Mouse (Mus musculus) ES-E14 (cell line): Measurements from ENCODE around the gene AC161166.1.

Experiments used
- CHD2 ChIP-seq: IDR thresholded peaks from 2 replicates; pipeline ENCODE4 v1.6.1; 2014; ENCODE audit warnings: mild to moderate bottlenecking, low read depth, low read length, inconsistent platforms
- HCFC1 ChIP-seq: IDR thresholded peaks from 2 replicates; pipeline ENCODE4 v1.6.1; 2012; ENCODE audit warnings: low read length, inconsistent platforms, borderline replicate concordance; ENCODE audit not compliant: insufficient read depth
- MAFK ChIP-seq: IDR thresholded peaks from 2 replicates; pipeline ENCODE4 v1.6.1; 2014; ENCODE audit warnings: mild to moderate bottlenecking, low read depth, low read length, inconsistent platforms; ENCODE audit not compliant: insufficient read depth
- ZC3H11A ChIP-seq: IDR thresholded peaks from 2 replicates; pipeline ENCODE4 v1.6.1; 2012; ENCODE audit warnings: low read depth, mild to moderate bottlenecking, inconsistent platforms, low read length, borderline replicate concordance
- ZNF384 ChIP-seq: IDR thresholded peaks from 2 replicates; pipeline ENCODE4 v1.6.1; 2012; ENCODE audit warnings: low read depth, low read length, inconsistent platforms

- TF ChIP-seq ZC3H11A (0 out of 2 replicates have a peak, but pooled peaks have one; percentile 14), ZNF384 (no peak), MAFK (no peak), HCFC1 (no peak), CHD2 (peak; percentile 80)
Observed at GRCm38 (mm10) chr7:24544506-24544905, 32.3 kb upstream of the AC161166.1 start.
